Mouse (Mus musculus): ENCODE measurements around the gene Tbcel. TPM values are rescaled to one million over a fixed set of nuclear protein-coding genes. Genes with fewer than 3 reads are reported as not detected.
A peak's percentile ranks its signal among the peaks of the same experiment; 100 is the strongest.

Gene Tbcel
- polyA plus RNA-seq, 1 experiment, result 22.8 TPM

DNA sequence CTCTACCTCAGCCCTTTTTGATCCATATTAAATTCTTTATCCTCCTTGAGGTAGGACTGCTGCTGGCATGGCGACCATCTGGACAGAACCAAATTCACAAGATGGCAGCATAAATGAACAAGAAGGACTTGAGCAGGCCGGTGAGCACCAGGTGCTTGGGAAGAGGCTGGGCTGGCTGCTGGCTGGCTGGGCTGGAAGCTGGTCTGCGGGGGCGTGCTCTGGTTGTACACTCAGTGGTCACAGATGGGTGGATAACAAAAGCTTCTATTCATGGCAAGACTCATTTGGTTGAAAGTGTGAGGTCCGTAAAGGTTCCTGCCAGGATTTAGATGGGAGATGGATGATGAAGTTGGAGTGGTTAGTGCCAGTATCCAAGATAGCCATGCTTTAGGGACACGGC is 106.1 kb downstream of the Tbcel start:
- Histone ChIP-seq H3K36me3 (ENCODE audit: control insufficient read depth, insufficient read depth, low read length) (no peaks in the 10 kb centered on the region), H3K4me1 (replicated peaks; ENCODE audit: control insufficient read depth, insufficient read depth, low read length) (peaks cover under 1% of the 10 kb centered on the region; the same call in 1 of the 2 replicates), H3K27ac (ENCODE audit: control insufficient read depth, insufficient read depth, low read length) (no peak overlapping the region), H3K27me3 (ENCODE audit: control insufficient read depth, insufficient read depth, low read length) (no peaks in the 10 kb centered on the region), H3K4me3 (ENCODE audit: control insufficient read depth, insufficient read depth, low read length) (no peak overlapping the region)
- DNase-seq, result no peak
- no peak for TF ChIP-seq POLR2A (IDR thresholded peaks at IDR 0.05; ENCODE audit: control insufficient read depth, extremely low read depth, insufficient read depth, low read length, poor library complexity)
- no peak for TF ChIP-seq CTCF (IDR thresholded peaks at IDR 0.05; ENCODE audit: borderline replicate concordance, control insufficient read depth, extremely low read depth, insufficient read depth, low read length, poor library complexity)
- WGBS, result 94% methylated on average over 6 of the region's 6 CpGs

DNA sequence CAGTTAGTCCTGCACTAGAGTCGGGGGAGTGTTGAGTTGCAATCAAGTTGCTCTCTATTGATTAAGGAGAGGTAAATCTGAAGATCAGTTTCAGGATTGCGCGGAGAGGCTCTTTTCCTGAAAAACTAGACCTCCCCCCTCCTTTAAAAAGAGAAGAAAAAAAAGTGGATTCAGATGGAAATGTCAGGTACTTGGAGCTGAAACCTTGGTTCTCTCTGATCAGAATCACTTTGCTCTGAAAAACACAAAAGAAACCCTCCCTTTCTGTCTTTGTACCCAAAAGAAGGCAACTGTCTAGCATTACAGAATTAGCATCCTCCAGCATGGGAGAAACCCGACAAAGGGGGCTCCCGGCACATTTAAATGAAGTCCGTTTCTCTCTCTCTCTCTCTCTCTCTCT is 107.8 kb downstream of the Tbcel start, which contains the start of gene Tecta:
Gene Tecta (minus strand): TSS at position 101 of the 400 bp plus-strand sequence.
- H3K36me3 ChIP-seq (ENCODE audit: control insufficient read depth, insufficient read depth, low read length), result no peaks in the 10 kb centered on the region
- TF ChIP-seq POLR2A (IDR thresholded peaks at IDR 0.05; ENCODE audit: control insufficient read depth, extremely low read depth, insufficient read depth, low read length, poor library complexity) (no peak), CTCF (IDR thresholded peaks at IDR 0.05; ENCODE audit: borderline replicate concordance, control insufficient read depth, extremely low read depth, insufficient read depth, low read length, poor library complexity) (no peak)
- no peak for DNase-seq
- no peaks in the 10 kb centered on the region for H3K4me1 ChIP-seq (replicated peaks; ENCODE audit: control insufficient read depth, insufficient read depth, low read length)
- no peaks in the 10 kb centered on the region for H3K27me3 ChIP-seq (ENCODE audit: control insufficient read depth, insufficient read depth, low read length)
- H3K4me3 ChIP-seq (ENCODE audit: control insufficient read depth, insufficient read depth, low read length), result no peak within 1 kb of the TSS
- WGBS, result 88% methylated on average over 6 of the region's 6 CpGs
- no peak within 1 kb of the TSS for H3K27ac ChIP-seq (ENCODE audit: control insufficient read depth, insufficient read depth, low read length)

- Histone ChIP-seq H3K27ac (ENCODE audit: control insufficient read depth, insufficient read depth, low read length) (no peak overlapping the region), H3K27me3 (ENCODE audit: control insufficient read depth, insufficient read depth, low read length) (no peaks in the 10 kb centered on the region), H3K4me1 (replicated peaks; ENCODE audit: control insufficient read depth, insufficient read depth, low read length) (no peaks in the 10 kb centered on the region), H3K4me3 (ENCODE audit: control insufficient read depth, insufficient read depth, low read length) (no peak overlapping the region), H3K36me3 (ENCODE audit: control insufficient read depth, insufficient read depth, low read length) (no peaks in the 10 kb centered on the region)
- WGBS, result 66% methylated on average over 2 of the region's 2 CpGs
- TF ChIP-seq POLR2A (IDR thresholded peaks at IDR 0.05; ENCODE audit: control insufficient read depth, extremely low read depth, insufficient read depth, low read length, poor library complexity) (no peak), CTCF (IDR thresholded peaks at IDR 0.05; ENCODE audit: borderline replicate concordance, control insufficient read depth, extremely low read depth, insufficient read depth, low read length, poor library complexity) (no peak)
- DNase-seq, result no peak
Measured at GRCm38 (mm10) chr9:42396141-42396540, 111.5 kb downstream of the Tbcel start.

- no peaks in the 10 kb centered on the region for H3K4me1 ChIP-seq (replicated peaks; ENCODE audit: control insufficient read depth, insufficient read depth, low read length)
- no peaks in the 10 kb centered on the region for H3K36me3 ChIP-seq (ENCODE audit: control insufficient read depth, insufficient read depth, low read length)
- TF ChIP-seq POLR2A (IDR thresholded peaks at IDR 0.05; ENCODE audit: control insufficient read depth, extremely low read depth, insufficient read depth, low read length, poor library complexity) (no peak), CTCF (IDR thresholded peaks at IDR 0.05; ENCODE audit: borderline replicate concordance, control insufficient read depth, extremely low read depth, insufficient read depth, low read length, poor library complexity) (no peak)
- no peak overlapping the region for H3K4me3 ChIP-seq (ENCODE audit: control insufficient read depth, insufficient read depth, low read length)
- no peak for DNase-seq
- 97% methylated on average over 6 of the region's 6 CpGs for WGBS
- no peaks in the 10 kb centered on the region for H3K27me3 ChIP-seq (ENCODE audit: control insufficient read depth, insufficient read depth, low read length)
- no peak overlapping the region for H3K27ac ChIP-seq (ENCODE audit: control insufficient read depth, insufficient read depth, low read length)
Measured at GRCm38 (mm10) chr9:42394903-42395302, 112.7 kb downstream of the Tbcel start.

- WGBS, result 93% methylated on average over 8 of the region's 8 CpGs
- Histone ChIP-seq H3K4me3 (ENCODE audit: control insufficient read depth, insufficient read depth, low read length) (no peak overlapping the region), H3K27ac (ENCODE audit: control insufficient read depth, insufficient read depth, low read length) (no peak overlapping the region), H3K4me1 (replicated peaks; ENCODE audit: control insufficient read depth, insufficient read depth, low read length) (no peaks in the 10 kb centered on the region), H3K36me3 (ENCODE audit: control insufficient read depth, insufficient read depth, low read length) (no peaks in the 10 kb centered on the region), H3K27me3 (ENCODE audit: control insufficient read depth, insufficient read depth, low read length) (no peaks in the 10 kb centered on the region)
- TF ChIP-seq CTCF (IDR thresholded peaks at IDR 0.05; ENCODE audit: borderline replicate concordance, control insufficient read depth, extremely low read depth, insufficient read depth, low read length, poor library complexity) (no peak), POLR2A (IDR thresholded peaks at IDR 0.05; ENCODE audit: control insufficient read depth, extremely low read depth, insufficient read depth, low read length, poor library complexity) (no peak)
- no peak for DNase-seq
Measured at GRCm38 (mm10) chr9:42394321-42394720, 113.3 kb downstream of the Tbcel start.

DNA sequence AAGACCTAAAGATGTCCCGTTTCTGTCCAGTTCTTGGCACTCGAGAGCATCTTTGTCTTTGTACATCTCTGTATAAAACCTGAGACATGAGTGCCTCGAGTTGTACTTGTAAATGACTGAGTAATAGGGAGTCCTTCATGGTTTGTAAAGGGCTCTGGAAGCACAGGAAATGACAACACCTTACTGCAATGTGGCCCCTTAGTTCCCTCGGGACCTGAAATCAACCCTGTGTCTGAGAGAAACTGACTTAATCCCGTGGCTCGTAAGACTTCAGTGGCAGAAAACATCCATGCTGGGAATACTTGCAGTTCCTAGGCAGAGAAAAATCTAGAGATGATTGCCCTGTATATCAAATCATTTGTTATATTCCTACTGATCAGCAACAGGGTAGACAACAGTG is 114.7 kb downstream of the Tbcel start:
- TF ChIP-seq POLR2A (IDR thresholded peaks at IDR 0.05; ENCODE audit: control insufficient read depth, extremely low read depth, insufficient read depth, low read length, poor library complexity), result no peak
- TF ChIP-seq CTCF (IDR thresholded peaks at IDR 0.05; ENCODE audit: borderline replicate concordance, control insufficient read depth, extremely low read depth, insufficient read depth, low read length, poor library complexity), result no peak
- no peaks in the 10 kb centered on the region for H3K36me3 ChIP-seq (ENCODE audit: control insufficient read depth, insufficient read depth, low read length)
- no peak for DNase-seq
- H3K4me1 ChIP-seq (replicated peaks; ENCODE audit: control insufficient read depth, insufficient read depth, low read length), result no peaks in the 10 kb centered on the region
- H3K27ac ChIP-seq (ENCODE audit: control insufficient read depth, insufficient read depth, low read length), result no peak overlapping the region
- 49% methylated on average over 6 of the region's 6 CpGs for WGBS
- H3K27me3 ChIP-seq (ENCODE audit: control insufficient read depth, insufficient read depth, low read length), result no peaks in the 10 kb centered on the region
- H3K4me3 ChIP-seq (ENCODE audit: control insufficient read depth, insufficient read depth, low read length), result no peak overlapping the region

- 43% methylated on average over 4 of the region's 4 CpGs for WGBS
- no peak overlapping the region for H3K4me3 ChIP-seq (ENCODE audit: control insufficient read depth, insufficient read depth, low read length)
- H3K27ac ChIP-seq (ENCODE audit: control insufficient read depth, insufficient read depth, low read length), result no peak overlapping the region
- no peaks in the 10 kb centered on the region for H3K27me3 ChIP-seq (ENCODE audit: control insufficient read depth, insufficient read depth, low read length)
- TF ChIP-seq POLR2A (IDR thresholded peaks at IDR 0.05; ENCODE audit: control insufficient read depth, extremely low read depth, insufficient read depth, low read length, poor library complexity) (no peak), CTCF (IDR thresholded peaks at IDR 0.05; ENCODE audit: borderline replicate concordance, control insufficient read depth, extremely low read depth, insufficient read depth, low read length, poor library complexity) (no peak)
- no peaks in the 10 kb centered on the region for H3K4me1 ChIP-seq (replicated peaks; ENCODE audit: control insufficient read depth, insufficient read depth, low read length)
- H3K36me3 ChIP-seq (ENCODE audit: control insufficient read depth, insufficient read depth, low read length), result no peaks in the 10 kb centered on the region
- DNase-seq, result peak; percentile 23
Measured at GRCm38 (mm10) chr9:42388490-42388889, 119.1 kb downstream of the Tbcel start.
